In the genomic region with DNA sequence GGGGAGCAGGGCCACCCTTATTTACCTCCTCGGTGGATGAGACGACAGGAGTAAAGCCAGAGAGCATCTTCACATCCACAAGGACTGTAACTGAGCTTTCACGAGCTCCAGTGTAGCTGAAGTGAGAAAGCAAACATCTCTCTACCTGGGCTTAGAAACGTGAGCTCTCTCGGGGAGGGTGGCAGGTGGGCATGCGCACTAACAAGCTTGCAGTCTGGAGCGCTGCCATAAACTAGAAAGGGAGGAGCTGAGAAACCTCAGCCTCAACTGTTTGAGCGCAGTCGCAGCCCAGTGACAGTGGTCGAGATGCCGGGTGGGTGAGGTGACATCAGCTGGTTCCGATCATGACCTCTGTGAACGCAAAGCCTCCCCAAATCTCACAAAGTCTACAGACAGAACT, we compare ENCODE assay signal across 16 mouse cellular contexts. TPM values are rescaled to one million over a fixed set of nuclear protein-coding genes. Genes with fewer than 3 reads are reported as not detected.
DNase-seq lines count a peak whose midpoint lies in the region; ATAC-seq and TF ChIP-seq lines count a peak whose summit lies in the region.
"Had no signal": no experiment of that assay in that cellular context is flagged by ENCODE, and none has a peak within 500 bp of the region (broad histone marks: within the 10 kb centered on the region; RNA-seq: fewer than 3 reads in every experiment).

No protein-coding gene starts in this region.

- H3K36me3 ChIP-seq in liver, embryonic 14.5 days (replicated peaks; ENCODE audit: control insufficient read depth, insufficient read depth, low read depth): no peaks in the 10 kb centered on the region
- H3K36me3 ChIP-seq in liver, embryonic 11.5 days (ENCODE audit: control insufficient read depth, insufficient read depth, low read length): no peaks in the 10 kb centered on the region
- H3K36me3 ChIP-seq in intestine, embryonic 16.5 days (ENCODE audit: control insufficient read depth, insufficient read depth, low read length): no peaks in the 10 kb centered on the region
- H3K36me3 ChIP-seq: forebrain, embryonic 12.5 days; G1E; heart, embryonic 15.5 days had no signal

- TF ChIP-seq CTCF in liver, embryonic 14.5 days (IDR thresholded peaks at IDR 0.05; ENCODE audit: low read depth): no peak

- H3K9ac ChIP-seq in liver, embryonic 14.5 days (replicated peaks): no peak overlapping the region
- H3K9ac ChIP-seq in liver, embryonic 11.5 days (ENCODE audit: low read depth, low read length): no peak overlapping the region
- H3K9ac ChIP-seq in intestine, embryonic 16.5 days (ENCODE audit: low read depth, low read length): no peak overlapping the region
- H3K9ac ChIP-seq: forebrain, embryonic 12.5 days; heart, embryonic 15.5 days had no signal

- no peaks in the 10 kb centered on the region for H3K9me3 ChIP-seq in liver, embryonic 14.5 days (ENCODE audit: control insufficient read depth, low read length)
- H3K9me3 ChIP-seq in liver, embryonic 11.5 days (ENCODE audit: control insufficient read depth, low read length): no peaks in the 10 kb centered on the region
- no peaks in the 10 kb centered on the region for H3K9me3 ChIP-seq in intestine, embryonic 16.5 days (ENCODE audit: control insufficient read depth, low read length)
- H3K9me3 ChIP-seq: forebrain, embryonic 12.5 days; heart, embryonic 15.5 days had no signal

- H3K4me3 ChIP-seq in liver, embryonic 14.5 days (ENCODE audit: insufficient read depth in 1 of 2, low read depth in 2 of 2, low read length in 2 of 2): no peak overlapping the region
- no peak overlapping the region for H3K4me3 ChIP-seq in liver, embryonic 11.5 days (ENCODE audit: low read depth, low read length)
- H3K4me3 ChIP-seq in intestine, embryonic 16.5 days (ENCODE audit: low read length): peak overlapping the region; percentile 19; the same call in 1 of the 2 replicates
- H3K4me3 ChIP-seq: forebrain, embryonic 12.5 days; heart, embryonic 15.5 days; myocyte had no signal

- DNase-seq in liver, embryonic 14.5 days (ENCODE audit: low read depth in 3 of 3, low spot score in 3 of 3): no peak
- no peak for DNase-seq in liver, embryonic 11.5 days (ENCODE audit: low spot score)
- peak; percentile 70 to 83 for DNase-seq in lung, adult 18-20 months
- peak; percentile 22 for DNase-seq in right cerebral cortex, postnatal 25 days
- no peak for DNase-seq in spleen, adult 18-20 months
- no peak for DNase-seq in heart, adult 18-20 months
- DNase-seq in kidney, adult 18-20 months: no peak
- DNase-seq: adrenal gland, adult 2 months; kidney, adult 9 months had no signal

- 68% methylated on average over 13 of the region's 13 CpGs for WGBS in liver, embryonic 14.5 days (ENCODE audit: insufficient replicate concordance)
- 65% methylated on average over 13 of the region's 13 CpGs for WGBS in liver, embryonic 11.5 days
- WGBS in intestine, embryonic 16.5 days: 49% methylated on average over 13 of the region's 13 CpGs

- H3K4me1 ChIP-seq in liver, embryonic 14.5 days (replicated peaks; ENCODE audit: control insufficient read depth in 2 of 2, insufficient read depth in 2 of 2, low read length in 1 of 2): no peaks in the 10 kb centered on the region
- H3K4me1 ChIP-seq in liver, embryonic 11.5 days (replicated peaks; ENCODE audit: control insufficient read depth, insufficient read depth, low read length): no peaks in the 10 kb centered on the region
- H3K4me1 ChIP-seq in intestine, embryonic 16.5 days (ENCODE audit: control insufficient read depth, insufficient read depth, low read length): no peaks in the 10 kb centered on the region
- H3K4me1 ChIP-seq: forebrain, embryonic 12.5 days; heart, embryonic 15.5 days had no signal

- no peak for ATAC-seq in liver, embryonic 14.5 days (ENCODE audit: insufficient read depth)
- no peak for ATAC-seq in liver, embryonic 11.5 days (replicated peaks; ENCODE audit: low FRiP score)
- ATAC-seq in intestine, embryonic 16.5 days: peak; percentile 48

- no peak overlapping the region for H3K27ac ChIP-seq in liver, embryonic 14.5 days
- no peak overlapping the region for H3K27ac ChIP-seq in liver, embryonic 11.5 days (ENCODE audit: low read depth, low read length)
- no peak overlapping the region for H3K27ac ChIP-seq in intestine, embryonic 16.5 days (ENCODE audit: low read length)
- H3K27ac ChIP-seq: forebrain, embryonic 12.5 days; heart, embryonic 15.5 days; macrophage had no signal

- no peak for TF ChIP-seq EP300 in liver, embryonic 14.5 days (IDR thresholded peaks at IDR 0.05; ENCODE audit: low read depth)

- peak overlapping the region; percentile 6; the same call in 1 of the 2 replicates for H3K4me2 ChIP-seq in liver, embryonic 14.5 days (ENCODE audit: low read depth)
- H3K4me2 ChIP-seq in liver, embryonic 11.5 days: no peak overlapping the region
- H3K4me2 ChIP-seq in intestine, embryonic 16.5 days (ENCODE audit: low read depth, low read length): peak overlapping the region; percentile 35
- H3K4me2 ChIP-seq: forebrain, embryonic 12.5 days; heart, embryonic 15.5 days had no signal

- H3K27me3 ChIP-seq in liver, embryonic 14.5 days (ENCODE audit: control insufficient read depth, insufficient read depth, low read length): no peaks in the 10 kb centered on the region
- no peaks in the 10 kb centered on the region for H3K27me3 ChIP-seq in liver, embryonic 11.5 days (replicated peaks; ENCODE audit: control insufficient read depth, insufficient read depth, low read length)
- H3K27me3 ChIP-seq in intestine, embryonic 16.5 days (replicated peaks; ENCODE audit: control insufficient read depth, insufficient read depth, low read length): no peaks in the 10 kb centered on the region
- H3K27me3 ChIP-seq: forebrain, embryonic 12.5 days; heart, embryonic 15.5 days had no signal

RNA-seq across cellular contexts. Expression of gene Pzp, which starts 16.7 kb away (rescaled TPM):
- polyA plus RNA-seq in liver, embryonic 14.5 days (2012; rRNA removed): 119 and 187 TPM in 2 replicates
- 201 and 204 TPM in 2 replicates for polyA plus RNA-seq in liver, embryonic 14.5 days (2014; fragmentation: Nextera tagmentation; extraction: Ambion mirVana)
- polyA plus RNA-seq in liver, embryonic 11.5 days (2014; fragmentation: Nextera tagmentation; extraction: Ambion mirVana): 17.8 and 19.8 TPM in 2 replicates
- 2.2 and 4.8 TPM in 2 replicates for polyA plus RNA-seq in intestine, embryonic 16.5 days (2015; fragmentation: Nextera tagmentation; extraction: Ambion mirVana)
- total RNA-seq in heart, adult 18-20 months (2021): 1 to 10 TPM; 2.0 to 3.4 TPM
- total RNA-seq: common myeloid progenitor, adult 5-6 weeks had no signal
- polyA plus RNA-seq: G1E, macrophage, myocyte had no signal

RNA-seq across cellular contexts. Expression of gene A2ml1, which starts 38.2 kb away (rescaled TPM):
- 4.0 and 7.9 TPM in 2 replicates for polyA plus RNA-seq in liver, embryonic 14.5 days (2012; rRNA removed)
- 12.7 and 13.1 TPM in 2 replicates for polyA plus RNA-seq in liver, embryonic 14.5 days (2014; fragmentation: Nextera tagmentation; extraction: Ambion mirVana)
- 0.45 and 1.3 TPM in 2 replicates for polyA plus RNA-seq in liver, embryonic 11.5 days (2014; fragmentation: Nextera tagmentation; extraction: Ambion mirVana)
- polyA plus RNA-seq in intestine, embryonic 16.5 days (2015; fragmentation: Nextera tagmentation; extraction: Ambion mirVana): 2.5 and 3.1 TPM in 2 replicates
- 1 to 10 TPM in 1 of 2 experiments, not detected in 1; 2.4 TPM for total RNA-seq in heart, adult 18-20 months (2021)
- total RNA-seq: adrenal gland, adult 2 months; common myeloid progenitor, adult 5-6 weeks had no signal
- polyA plus RNA-seq: adrenal gland, adult 2 months; G1E; macrophage; myocyte had no signal

Comparison
In these comparisons a context has a peak if more than half of its experiments do, and no peak if none do; other contexts are left out.
1. DNase-seq: peak in lung, adult 18-20 months (2 of 2) and right cerebral cortex, postnatal 25 days (single experiment); none in liver, embryonic 14.5 days (0 of 3), liver, embryonic 11.5 days (single experiment), spleen, adult 18-20 months (0 of 2), heart, adult 18-20 months (0 of 2) and kidney, adult 18-20 months (single experiment).